Mouse (Mus musculus) forebrain, embryonic 15.5 days (tissue): ENCODE measurements around the gene Serpina3m. TPM values are rescaled to one million over a fixed set of nuclear protein-coding genes. Genes with fewer than 3 reads are reported as not detected.
"Not testable (repeated sequence)": the region's sequence is repeated elsewhere in the genome, so short reads cannot be mapped to it uniquely, and the experiment has no call there.

ENCODE experiments used
- ATAC-seq: fragments of 200-750 bp; cut with Nextera tagmentation; replicated peaks from 2 replicates; pipeline ENCODE4 v1.8.0; 2017; ENCODE audit warnings: mild to moderate bottlenecking, moderate TSS enrichment, moderate library complexity
- H3K27ac ChIP-seq: fragments of 300-500 bp; sonication (generic); replicated peaks from 2 replicates; pipeline ENCODE4 v1.5.1; 2015; ENCODE audit warnings: mild to moderate bottlenecking, inconsistent platforms
- H3K27me3 ChIP-seq: fragments of 300-500 bp; sonication (generic); 2 replicates; pipeline ENCODE4 v1.6.1; 2015; ENCODE audit warnings: inconsistent platforms
- H3K36me3 ChIP-seq: fragments of 300-500 bp; sonication (generic); 2 replicates; pipeline ENCODE4 v1.6.1; 2015; ENCODE audit warnings: mild to moderate bottlenecking, inconsistent platforms
- H3K4me1 ChIP-seq: fragments of 300-500 bp; sonication (generic); 2 replicates; pipeline ENCODE4 v1.6.1; 2015; ENCODE audit warnings: inconsistent platforms
- H3K4me2 ChIP-seq: fragments of 300-500 bp; sonication (generic); replicated peaks from 2 replicates; pipeline ENCODE4 v1.6.1; 2015; ENCODE audit warnings: mild to moderate bottlenecking, inconsistent platforms
- H3K4me3 ChIP-seq: fragments of 300-500 bp; sonication (generic); 2 replicates; pipeline ENCODE4 v1.5.1; 2015; ENCODE audit warnings: mild to moderate bottlenecking, inconsistent platforms
- H3K9ac ChIP-seq: fragments of 300-500 bp; sonication (generic); replicated peaks from 2 replicates; pipeline ENCODE4 v1.6.1; 2015; ENCODE audit warnings: mild to moderate bottlenecking, inconsistent platforms
- H3K9me3 ChIP-seq: fragments of 300-500 bp; sonication (generic); 2 replicates; pipeline ENCODE4 v1.6.1; 2016; ENCODE audit warnings: inconsistent platforms
- WGBS: fragments of 180-500 bp; shearing (Covaris S2); methylation state at CpG from one replicate; pipeline ENCODE4 v1.1.7; 2015; ENCODE audit warnings: mixed read lengths; 5-methylcytosine and 5-hydroxymethylcytosine counted together
- polyA plus RNA-seq: library from polyadenylated mRNA; unstranded; fragments of >200 nt; fragmentation: Nextera tagmentation; extraction: Ambion mirVana; gene quantifications from 2 replicates; pipeline ENCODE4 v1.2.1, GENCODE M21; 2015

Serpina3m gene
- polyA plus RNA-seq, result not detected in 2 replicates

DNA sequence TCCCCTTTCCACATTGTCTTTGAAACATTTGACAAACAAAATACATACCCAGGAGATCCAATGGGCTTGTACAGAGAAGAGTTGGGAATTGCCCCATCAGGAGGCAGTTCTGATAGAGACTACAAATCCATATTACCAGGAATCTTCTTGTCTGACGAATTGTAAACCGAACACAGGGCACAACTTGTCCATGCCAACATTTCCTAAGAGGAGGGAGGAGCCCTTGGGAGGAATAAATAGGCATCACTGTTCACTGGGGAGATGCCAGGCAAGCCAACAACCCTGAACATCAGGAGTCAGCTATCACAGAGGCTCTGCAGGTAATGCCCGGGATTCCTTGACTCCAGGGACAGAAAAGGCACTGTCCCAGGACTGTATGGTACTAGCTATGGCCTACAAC lies at the start of gene Serpina3m, which contains the start of gene Serpina3k:
Gene Serpina3m, plus strand, starts transcription at position 261 of the 400 bp plus-strand sequence.
Gene Serpina3k, plus strand, starts transcription at position 261 of the 400 bp plus-strand sequence.
- WGBS, result 87% methylated on average over 3 of the region's 3 CpGs
- not testable (repeated sequence) for H3K9me3 ChIP-seq, H3K27me3 ChIP-seq, ATAC-seq, H3K4me3 ChIP-seq, H3K4me2 ChIP-seq, H3K27ac ChIP-seq, H3K4me1 ChIP-seq, H3K36me3 ChIP-seq, H3K9ac ChIP-seq

DNA sequence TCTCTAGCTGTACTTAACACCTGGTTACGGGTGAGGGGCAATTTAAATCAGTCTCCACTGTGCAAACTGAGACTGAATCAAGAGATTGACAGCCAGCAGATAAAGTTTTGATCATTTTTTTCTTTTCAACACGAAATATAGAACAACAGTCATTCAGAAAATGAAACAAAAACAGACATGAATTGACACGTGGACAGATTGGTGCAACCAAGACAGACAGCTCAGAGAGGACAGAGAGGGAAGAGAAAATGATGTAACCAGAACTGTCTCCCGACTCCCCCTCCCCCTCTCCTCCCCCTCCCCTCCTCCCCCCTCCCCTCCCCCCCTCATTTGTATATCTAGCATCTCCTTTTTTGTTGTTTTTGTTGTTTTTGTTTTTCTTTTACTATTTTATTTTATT lies 48.4 kb upstream of the Serpina3m start:
- Histone ChIP-seq H3K27ac (no peak overlapping the region), H3K27me3 (no peaks in the 10 kb centered on the region), H3K4me2 (no peak overlapping the region), H3K4me3 (no peak overlapping the region), H3K9me3 (no peaks in the 10 kb centered on the region; the same call in 1 of the 2 replicates), H3K9ac (no peak overlapping the region), H3K4me1 (no peaks in the 10 kb centered on the region), H3K36me3 (no peaks in the 10 kb centered on the region)
- ATAC-seq, result no peak
- 38% methylated on average over 4 of the region's 4 CpGs for WGBS

DNA sequence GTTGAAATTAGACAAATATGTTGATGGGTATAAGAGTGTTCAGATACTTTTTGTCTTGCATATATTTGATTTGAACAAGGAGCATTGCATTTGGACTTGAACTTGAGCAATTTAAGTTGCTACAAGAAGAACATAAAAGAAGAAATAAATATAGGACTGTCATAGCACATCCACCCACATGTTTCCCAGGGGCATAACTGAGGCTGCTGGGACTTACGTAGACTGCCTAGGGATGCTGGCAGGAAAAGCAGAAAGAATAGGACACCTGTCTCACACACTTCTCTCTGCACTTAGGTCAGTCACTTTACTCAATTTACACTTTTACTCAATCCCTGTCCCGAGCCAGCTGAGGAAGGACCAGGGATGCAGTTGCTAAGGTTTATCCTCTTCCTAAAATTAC lies 44.3 kb upstream of the Serpina3m start:
- 78% methylated on average over 2 of the region's 2 CpGs for WGBS

DNA sequence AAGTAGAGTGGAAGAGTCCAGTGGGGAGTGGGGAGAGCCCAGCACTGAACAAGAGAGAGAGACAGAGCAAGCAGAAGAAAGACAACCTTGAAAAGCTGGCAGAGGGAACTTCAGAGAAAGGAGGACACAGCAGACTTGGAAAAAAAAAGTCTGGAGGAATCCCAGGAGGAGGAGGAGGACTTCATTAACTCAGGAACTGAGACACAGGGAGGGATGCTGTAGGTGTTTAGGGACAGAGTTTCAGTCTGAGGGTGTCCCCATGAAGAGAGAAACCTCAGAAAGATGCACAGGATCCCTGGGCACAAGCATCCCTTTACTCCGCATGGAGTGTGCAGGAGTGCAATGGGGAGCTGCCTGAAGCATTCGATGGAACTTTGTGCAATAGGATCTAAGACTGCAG lies 40.2 kb upstream of the Serpina3m start:
- 94% methylated on average over 2 of the region's 2 CpGs for WGBS

More for the DNA sequence above, 44.3 kb upstream of the Serpina3m start:
- ATAC-seq, result no peak
- Histone ChIP-seq H3K27me3 (no peaks in the 10 kb centered on the region), H3K36me3 (no peaks in the 10 kb centered on the region), H3K4me3 (no peak overlapping the region), H3K4me1 (no peaks in the 10 kb centered on the region), H3K9me3 (no peaks in the 10 kb centered on the region), H3K4me2 (no peak overlapping the region), H3K27ac (no peak overlapping the region), H3K9ac (no peak overlapping the region)

DNA sequence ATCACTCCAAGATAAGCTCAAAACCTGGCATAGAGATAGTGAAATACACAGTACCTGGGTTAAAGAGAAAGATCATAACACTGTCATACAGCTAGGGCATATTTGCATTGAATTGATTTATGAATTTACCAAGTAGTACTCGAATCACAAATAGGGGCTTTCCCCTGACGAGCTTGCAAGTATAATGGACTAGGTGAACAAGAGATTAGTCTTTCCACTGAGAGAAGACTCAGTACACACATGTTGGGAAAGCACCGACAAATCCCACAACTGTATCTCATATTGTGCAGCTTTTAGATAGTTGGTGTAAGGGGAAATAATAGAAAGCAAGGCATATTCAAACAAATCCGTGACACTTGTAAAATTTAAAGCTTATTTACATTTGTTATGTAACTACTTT lies 32.3 kb upstream of the Serpina3m start:
- no peaks in the 10 kb centered on the region for H3K9me3 ChIP-seq
- no peak overlapping the region for H3K27ac ChIP-seq
- H3K4me1 ChIP-seq, result no peaks in the 10 kb centered on the region
- H3K36me3 ChIP-seq, result no peaks in the 10 kb centered on the region
- 87% methylated on average over 4 of the region's 4 CpGs for WGBS
- no peak overlapping the region for H3K4me2 ChIP-seq
- no peaks in the 10 kb centered on the region for H3K27me3 ChIP-seq
- H3K9ac ChIP-seq, result no peak overlapping the region
- no peak for ATAC-seq
- no peak overlapping the region for H3K4me3 ChIP-seq

More for the DNA sequence above, 40.2 kb upstream of the Serpina3m start:
- H3K9ac ChIP-seq, result no peak overlapping the region
- H3K4me1 ChIP-seq, result no peaks in the 10 kb centered on the region
- no peaks in the 10 kb centered on the region for H3K9me3 ChIP-seq
- ATAC-seq, result no peak
- no peaks in the 10 kb centered on the region for H3K36me3 ChIP-seq
- no peak overlapping the region for H3K4me3 ChIP-seq
- H3K27me3 ChIP-seq, result no peaks in the 10 kb centered on the region
- H3K27ac ChIP-seq, result no peak overlapping the region
- H3K4me2 ChIP-seq, result no peak overlapping the region

DNA sequence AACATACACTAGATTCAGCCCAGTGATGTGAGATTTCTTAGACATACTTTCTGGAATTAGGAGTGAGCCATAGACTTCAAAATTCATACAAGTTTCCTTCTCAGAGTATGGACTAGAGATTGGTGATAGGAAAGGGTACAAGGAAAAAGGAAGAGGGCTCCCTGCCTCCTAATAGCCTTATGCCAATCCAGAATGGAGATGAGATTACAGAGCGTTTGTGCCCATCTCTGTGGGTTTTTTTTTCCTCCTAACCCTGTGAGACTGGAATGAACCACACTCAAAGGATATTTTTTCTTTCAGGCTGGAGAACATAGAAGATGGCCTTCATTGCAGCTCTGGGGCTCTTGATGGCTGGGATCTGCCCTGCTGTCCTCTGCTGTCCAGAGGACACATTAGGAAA lies 24.0 kb upstream of the Serpina3m start, which contains the start of gene Serpina3j:
Gene Serpina3j, plus strand, starts transcription at position 301 of the 400 bp plus-strand sequence.
- H3K9ac ChIP-seq, result no peak within 1 kb of the TSS
- no peak within 1 kb of the TSS for H3K4me2 ChIP-seq
- WGBS, result 95% methylated on average over 1 of the region's 1 CpGs
- ATAC-seq, result no peak
- no peaks in the 10 kb centered on the region for H3K36me3 ChIP-seq
- no peak within 1 kb of the TSS for H3K27ac ChIP-seq
- H3K4me1 ChIP-seq, result no peaks in the 10 kb centered on the region
- no peaks in the 10 kb centered on the region for H3K27me3 ChIP-seq
- H3K4me3 ChIP-seq, result no peak within 1 kb of the TSS
- H3K9me3 ChIP-seq, result no peaks in the 10 kb centered on the region

DNA sequence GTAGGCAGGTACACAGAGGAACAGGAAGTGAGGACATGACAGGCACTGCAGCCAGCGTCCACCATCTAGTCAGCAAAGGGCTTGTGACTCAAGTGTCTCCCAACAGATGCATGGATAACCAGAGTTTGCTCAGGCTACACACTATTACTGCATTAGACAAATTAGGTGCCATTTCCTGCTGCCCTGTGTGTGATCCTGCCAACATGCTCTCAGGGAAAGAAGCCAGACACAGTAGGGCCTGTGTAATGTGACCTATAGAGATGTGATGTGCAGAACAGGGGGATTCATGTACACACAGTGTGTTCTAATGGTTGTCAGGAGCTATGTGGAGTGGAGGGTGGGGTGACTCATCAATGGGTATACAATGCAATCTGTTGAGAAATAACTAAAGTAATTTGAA lies 15.8 kb upstream of the Serpina3m start:
- Histone ChIP-seq H3K4me3 (no peak overlapping the region), H3K36me3 (no peaks in the 10 kb centered on the region), H3K9me3 (no peaks in the 10 kb centered on the region), H3K9ac (no peak overlapping the region), H3K4me1 (no peaks in the 10 kb centered on the region), H3K27ac (no peak overlapping the region), H3K4me2 (no peak overlapping the region), H3K27me3 (no peaks in the 10 kb centered on the region)
- no peak for ATAC-seq
- WGBS, result 91% methylated on average over 1 of the region's 1 CpGs

DNA sequence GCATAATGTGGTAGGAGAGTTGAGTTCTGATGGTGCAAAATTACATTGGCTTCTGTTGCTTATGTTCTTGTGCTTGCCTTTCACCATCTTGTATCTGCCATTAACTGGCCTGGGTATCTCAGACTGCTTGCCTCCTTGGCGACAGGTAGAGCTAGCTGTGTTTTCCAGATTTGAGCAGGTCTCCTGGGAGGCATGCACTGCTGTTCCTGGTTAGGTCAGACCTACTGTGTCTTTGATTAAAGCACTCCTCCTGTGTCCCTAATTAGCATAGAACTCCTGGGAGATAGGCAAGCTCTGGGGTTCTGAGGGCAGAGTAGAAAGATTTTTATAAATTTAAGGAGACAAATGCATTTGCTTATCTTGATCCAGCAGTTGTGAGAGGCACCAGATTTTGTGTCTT lies 6.6 kb upstream of the Serpina3m start:
- H3K4me1 ChIP-seq, result no peaks in the 10 kb centered on the region
- no peaks in the 10 kb centered on the region for H3K9me3 ChIP-seq
- H3K9ac ChIP-seq, result no peak overlapping the region
- no peaks in the 10 kb centered on the region for H3K27me3 ChIP-seq
- no peak overlapping the region for H3K4me2 ChIP-seq
- 36% methylated on average over 1 of the region's 1 CpGs for WGBS
- H3K27ac ChIP-seq, result no peak overlapping the region
- no peak overlapping the region for H3K4me3 ChIP-seq
- no peaks in the 10 kb centered on the region for H3K36me3 ChIP-seq
- no peak for ATAC-seq

DNA sequence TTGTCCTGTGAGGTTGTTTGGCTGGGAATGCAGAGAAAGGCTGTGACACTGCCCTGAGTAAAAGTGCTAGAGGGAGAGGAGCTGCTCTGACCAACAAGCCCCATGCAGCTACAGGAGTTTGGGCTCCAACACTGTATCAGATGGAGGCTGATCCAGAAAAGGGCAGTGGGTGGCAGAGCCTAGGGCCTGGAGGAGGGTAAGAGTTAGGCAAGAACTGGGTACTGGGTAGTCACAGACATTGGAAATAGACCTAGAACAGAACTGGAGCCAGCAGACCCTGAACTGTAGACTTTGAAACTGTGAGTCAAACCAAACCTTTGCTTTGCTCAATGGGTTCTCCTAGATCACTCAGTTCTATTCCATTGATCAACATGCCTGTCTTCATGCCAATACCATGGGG lies 1.4 kb upstream of the Serpina3m start:
- not testable (repeated sequence) for H3K4me2 ChIP-seq, H3K4me1 ChIP-seq, H3K9ac ChIP-seq, H3K4me3 ChIP-seq, ATAC-seq, H3K27ac ChIP-seq, H3K36me3 ChIP-seq, H3K27me3 ChIP-seq, H3K9me3 ChIP-seq

DNA sequence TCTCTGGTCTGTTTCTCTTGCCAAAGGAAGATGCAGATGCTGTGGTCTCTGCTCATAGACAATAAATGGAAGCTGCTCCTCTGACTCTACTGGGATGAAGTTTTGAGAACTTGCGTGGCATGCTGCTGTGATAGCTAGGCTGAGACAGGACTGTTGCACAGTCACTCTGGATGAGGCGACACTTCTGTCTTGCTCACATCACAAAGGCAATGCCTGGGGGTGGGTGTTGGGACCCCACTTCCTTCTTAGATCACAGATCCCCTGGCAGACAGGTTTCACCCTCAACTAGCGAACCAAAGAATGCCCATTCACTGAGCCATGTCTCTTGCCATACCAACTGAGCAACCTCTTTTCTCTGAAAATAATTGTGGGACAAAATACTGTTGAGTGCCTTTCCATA lies 419 bp downstream of the Serpina3m start:
- no peak for ATAC-seq
- Histone ChIP-seq H3K9me3 (no peaks in the 10 kb centered on the region), H3K27ac (no peak overlapping the region), H3K4me3 (no peak overlapping the region), H3K4me1 (no peaks in the 10 kb centered on the region), H3K4me2 (no peak overlapping the region), H3K9ac (no peak overlapping the region), H3K36me3 (no peaks in the 10 kb centered on the region), H3K27me3 (no peaks in the 10 kb centered on the region)
- WGBS, result 92% methylated on average over 3 of the region's 3 CpGs

DNA sequence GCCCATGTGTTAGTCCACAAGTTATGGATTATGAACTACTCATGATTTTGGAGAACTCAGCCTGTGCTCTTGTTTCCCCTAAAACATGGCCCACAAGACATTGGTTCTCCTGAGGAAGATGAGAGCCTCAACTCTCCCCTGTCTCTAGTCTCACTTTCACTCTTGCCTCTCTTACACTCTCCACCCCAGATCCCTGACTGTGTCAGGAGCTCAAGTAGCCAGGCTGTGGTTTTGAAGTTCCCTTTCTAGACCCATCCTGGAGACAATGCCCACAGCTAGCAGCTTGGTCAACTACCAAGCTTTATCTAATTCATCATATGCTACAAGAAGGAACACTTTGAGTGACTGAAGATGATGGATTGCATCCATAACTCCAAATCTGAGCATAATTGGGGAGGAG lies 4.2 kb downstream of the Serpina3m start:
- not testable (repeated sequence) for H3K4me3 ChIP-seq, H3K27ac ChIP-seq

DNA sequence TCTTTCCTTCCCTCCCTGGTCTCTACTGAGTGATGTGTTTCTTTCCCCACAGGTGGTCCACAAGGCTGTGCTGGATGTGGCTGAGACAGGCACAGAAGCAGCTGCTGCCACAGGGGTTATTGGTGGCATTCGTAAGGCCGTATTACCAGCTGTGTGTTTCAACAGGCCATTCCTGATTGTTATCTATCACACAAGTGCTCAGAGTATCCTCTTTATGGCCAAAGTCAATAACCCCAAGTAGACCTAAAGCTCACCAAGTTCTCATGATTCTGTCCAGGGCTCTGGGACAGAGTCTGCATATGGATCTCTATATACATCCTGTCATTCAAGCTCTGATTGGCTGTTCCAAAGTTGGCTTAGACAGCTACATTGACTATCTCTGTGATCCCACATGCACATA lies 6.9 kb downstream of the Serpina3m start:
- Histone ChIP-seq H3K9me3 (no peaks in the 10 kb centered on the region), H3K9ac (no peak overlapping the region), H3K27ac (no peak overlapping the region), H3K4me1 (no peaks in the 10 kb centered on the region), H3K36me3 (no peaks in the 10 kb centered on the region), H3K4me3 (no peak overlapping the region), H3K27me3 (no peaks in the 10 kb centered on the region), H3K4me2 (no peak overlapping the region)
- ATAC-seq, result no peak
- 89% methylated on average over 2 of the region's 2 CpGs for WGBS

More for the DNA sequence above, 4.2 kb downstream of the Serpina3m start:
- H3K9ac ChIP-seq, H3K4me2 ChIP-seq, H3K4me1 ChIP-seq, H3K9me3 ChIP-seq, H3K27me3 ChIP-seq, H3K36me3 ChIP-seq, ATAC-seq: not testable (repeated sequence)

DNA sequence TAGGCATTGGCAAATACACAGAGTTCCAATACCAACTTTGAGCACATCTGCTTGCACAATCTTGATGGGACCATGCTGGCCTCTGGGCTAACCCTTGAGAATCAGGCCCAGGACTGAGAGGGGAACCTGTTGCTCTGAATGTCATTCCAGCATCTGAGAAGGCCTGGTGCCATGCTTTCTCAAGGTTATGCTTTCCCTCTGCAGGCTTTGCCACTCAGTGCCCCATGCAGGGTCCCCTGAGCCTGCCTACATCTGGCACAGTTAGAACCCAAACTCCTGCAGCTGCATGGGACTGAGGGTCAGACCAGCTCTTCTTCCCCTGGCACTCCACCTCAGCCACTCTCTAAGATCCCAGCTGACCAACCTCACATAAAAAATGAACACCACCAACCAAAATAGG lies 7.4 kb downstream of the Serpina3m start:
- no peaks in the 10 kb centered on the region for H3K9me3 ChIP-seq
- no peak for ATAC-seq
- no peaks in the 10 kb centered on the region for H3K4me1 ChIP-seq
- no peak overlapping the region for H3K27ac ChIP-seq
- H3K27me3 ChIP-seq, result no peaks in the 10 kb centered on the region
- no peak overlapping the region for H3K9ac ChIP-seq
- no peak overlapping the region for H3K4me3 ChIP-seq
- no peaks in the 10 kb centered on the region for H3K36me3 ChIP-seq
- H3K4me2 ChIP-seq, result no peak overlapping the region
